Mouse (Mus musculus) olfactory bulb, adult 2 months (tissue): ENCODE measurements around the gene Sirt3. TPM values are rescaled to one million over a fixed set of nuclear protein-coding genes. Genes with fewer than 3 reads are reported as not detected.
A peak's percentile ranks its signal among the peaks of the same experiment; 100 is the strongest.

Experiments used
- H3K27ac ChIP-seq: fragments of 200-500 bp; 2 replicates; pipeline ENCODE4 v1.5.1; 2012; ENCODE audit warnings: low read depth, low read length; ENCODE audit not compliant: insufficient read depth
- H3K4me1 ChIP-seq: fragments of 200-500 bp; 2 replicates; pipeline ENCODE4 v1.6.1; 2012; ENCODE audit warnings: low read length; ENCODE audit not compliant: control insufficient read depth, insufficient read depth
- H3K4me3 ChIP-seq: fragments of 200-500 bp; 2 replicates; pipeline ENCODE4 v1.5.1; 2012; ENCODE audit warnings: mild to moderate bottlenecking, low read depth, low read length, moderate library complexity; ENCODE audit not compliant: insufficient read depth
- CTCF ChIP-seq: fragments of 200-500 bp; IDR thresholded peaks from 2 replicates; pipeline ENCODE4 v1.5.1; 2012; ENCODE audit warnings: low read depth, mild to moderate bottlenecking, low read length, moderate library complexity; ENCODE audit not compliant: insufficient read depth
- POLR2A ChIP-seq: fragments of 200-500 bp; IDR thresholded peaks from 2 replicates; pipeline ENCODE4 v1.6.1; 2012; ENCODE audit warnings: mild to moderate bottlenecking, low read depth, low read length, moderate library complexity; ENCODE audit not compliant: insufficient read depth
- WGBS: fragments of 180-500 bp; shearing (Covaris S2); methylation state at CpG from one replicate; pipeline ENCODE4 v1.1.7; 2018; 5-methylcytosine and 5-hydroxymethylcytosine counted together
- polyA plus RNA-seq: library from polyadenylated mRNA; stranded (reverse); fragments of >200 nt; gene quantifications from 2 replicates; pipeline ENCODE4 v1.2.4, GENCODE M21; 2012; ENCODE audit warnings: low replicate concordance; ENCODE audit not compliant: missing spikeins, insufficient read depth, insufficient read length

Gene Sirt3
- polyA plus RNA-seq, 1 experiment: not detected

DNA sequence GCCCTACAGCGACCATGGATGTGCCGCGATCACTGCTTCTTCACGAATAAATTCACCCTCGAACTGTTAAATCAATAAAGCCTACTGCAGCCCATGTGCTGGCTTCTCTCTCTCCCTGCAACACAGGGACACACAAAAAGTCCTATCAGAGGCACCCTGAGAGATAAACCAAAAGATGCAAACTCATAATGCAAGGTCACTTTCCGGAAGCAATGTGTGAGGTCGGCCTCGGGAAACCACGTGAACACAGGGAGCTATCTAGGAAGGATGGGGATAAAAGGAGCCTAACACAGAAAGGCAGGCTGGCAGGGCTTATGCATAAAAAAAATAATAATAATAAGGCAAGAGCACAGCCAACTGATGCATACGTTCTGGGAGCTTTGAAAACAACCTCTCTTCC is 35.4 kb downstream of the Sirt3 start:
- 83% methylated on average over 10 of the region's 10 CpGs for WGBS
- no peak overlapping the region for H3K4me3 ChIP-seq
- no peaks in the 10 kb centered on the region; the same call in 1 of the 2 replicates for H3K4me1 ChIP-seq
- TF ChIP-seq CTCF: no peak
- TF ChIP-seq POLR2A: no peak
- no peak overlapping the region for H3K27ac ChIP-seq

DNA sequence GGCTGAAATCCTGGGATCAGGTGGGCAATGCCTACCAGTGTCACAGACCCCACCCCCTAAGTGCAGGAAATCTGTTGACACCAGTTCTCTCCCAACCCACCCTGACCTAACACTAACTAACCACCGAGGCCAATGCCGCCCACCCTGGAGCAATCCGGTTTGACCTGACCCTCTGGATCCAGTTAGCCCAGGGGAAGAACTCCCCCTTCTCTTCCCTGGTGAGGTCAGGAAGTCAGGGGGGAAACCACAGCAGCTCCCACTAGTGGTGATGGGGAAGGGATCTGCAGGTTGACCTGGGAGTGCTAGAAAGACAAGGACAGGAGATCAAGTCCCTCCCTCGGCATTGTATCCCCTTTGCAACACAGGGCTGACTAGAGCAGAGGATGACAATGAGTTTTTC is 36.4 kb downstream of the Sirt3 start:
- 70% methylated on average over 4 of the region's 4 CpGs for WGBS
- TF ChIP-seq CTCF: no peak
- no peak for TF ChIP-seq POLR2A
- Histone ChIP-seq H3K4me1 (no peaks in the 10 kb centered on the region; the same call in 1 of the 2 replicates), H3K27ac (no peak overlapping the region), H3K4me3 (no peak overlapping the region)

DNA sequence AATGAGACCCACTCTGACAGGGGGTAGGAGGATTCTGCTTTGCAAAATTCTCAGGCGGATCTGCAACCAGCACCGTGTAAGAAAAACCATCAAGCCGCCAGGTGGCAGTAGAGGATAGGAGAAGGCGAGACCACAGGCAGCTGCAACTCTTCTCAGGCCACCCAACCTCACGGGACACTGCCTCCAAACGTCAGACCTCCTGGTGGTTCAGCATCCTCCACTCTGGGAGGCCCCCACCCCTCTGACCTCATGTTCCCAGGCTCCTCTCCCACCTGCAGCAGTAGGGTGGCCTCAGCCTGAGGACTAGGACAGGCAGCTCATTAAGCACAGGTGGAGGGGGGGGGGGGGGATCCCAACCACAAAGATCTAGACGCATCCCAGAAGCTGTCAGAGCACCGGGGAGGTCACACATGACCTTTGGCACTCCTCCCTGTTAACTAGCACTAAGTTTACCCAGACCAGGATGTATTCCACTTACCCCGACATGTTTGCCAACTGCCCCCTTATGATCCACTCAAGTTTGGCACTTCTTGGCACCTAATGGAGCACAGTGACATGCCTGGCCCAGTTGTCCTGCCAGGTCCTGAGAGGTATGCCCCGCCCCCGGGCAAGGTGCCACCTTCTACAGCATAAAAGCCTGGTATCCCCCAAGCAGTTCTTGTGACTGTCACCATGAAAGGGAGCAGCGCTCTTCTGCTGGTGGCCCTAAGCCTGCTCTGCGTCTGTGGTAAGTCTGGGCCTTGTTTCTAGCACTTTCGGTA is 37.0 kb downstream of the Sirt3 start, which contains the start of gene Scgb1c1:
Scgb1c1 (plus strand) TSS at position 643 of the 761 bp plus-strand sequence.
- WGBS: 26% methylated on average over 14 of the region's 14 CpGs
- Histone ChIP-seq H3K27ac (no peak within 1 kb of the TSS), H3K4me3 (no peak within 1 kb of the TSS), H3K4me1 (no peaks in the 10 kb centered on the region; the same call in 1 of the 2 replicates)
- peak; percentile 80 for TF ChIP-seq CTCF
- TF ChIP-seq POLR2A: no peak

DNA sequence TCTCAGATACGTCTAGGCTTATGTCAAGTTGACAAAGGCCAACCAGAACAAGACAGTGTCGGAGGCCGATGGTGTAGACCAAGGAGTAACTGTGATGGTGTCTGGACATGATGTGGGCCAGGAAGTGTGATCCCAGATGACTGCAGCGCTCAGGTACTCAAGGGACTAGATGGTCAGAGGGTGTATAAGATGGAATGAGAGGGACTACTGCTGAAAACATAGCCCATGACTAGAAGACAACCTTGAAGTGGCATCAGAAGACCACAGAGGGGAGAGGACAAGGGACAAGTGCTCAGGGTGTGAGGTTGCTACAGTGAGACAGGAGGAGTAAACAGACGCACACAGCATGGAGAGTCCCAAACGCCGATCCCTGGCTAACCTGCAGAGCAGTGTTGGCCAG is 38.3 kb downstream of the Sirt3 start:
- WGBS: 79% methylated on average over 7 of the region's 7 CpGs
- no peaks in the 10 kb centered on the region; the same call in 1 of the 2 replicates for H3K4me1 ChIP-seq
- no peak overlapping the region for H3K4me3 ChIP-seq
- H3K27ac ChIP-seq: no peak overlapping the region
- no peak for TF ChIP-seq CTCF
- TF ChIP-seq POLR2A: no peak

DNA sequence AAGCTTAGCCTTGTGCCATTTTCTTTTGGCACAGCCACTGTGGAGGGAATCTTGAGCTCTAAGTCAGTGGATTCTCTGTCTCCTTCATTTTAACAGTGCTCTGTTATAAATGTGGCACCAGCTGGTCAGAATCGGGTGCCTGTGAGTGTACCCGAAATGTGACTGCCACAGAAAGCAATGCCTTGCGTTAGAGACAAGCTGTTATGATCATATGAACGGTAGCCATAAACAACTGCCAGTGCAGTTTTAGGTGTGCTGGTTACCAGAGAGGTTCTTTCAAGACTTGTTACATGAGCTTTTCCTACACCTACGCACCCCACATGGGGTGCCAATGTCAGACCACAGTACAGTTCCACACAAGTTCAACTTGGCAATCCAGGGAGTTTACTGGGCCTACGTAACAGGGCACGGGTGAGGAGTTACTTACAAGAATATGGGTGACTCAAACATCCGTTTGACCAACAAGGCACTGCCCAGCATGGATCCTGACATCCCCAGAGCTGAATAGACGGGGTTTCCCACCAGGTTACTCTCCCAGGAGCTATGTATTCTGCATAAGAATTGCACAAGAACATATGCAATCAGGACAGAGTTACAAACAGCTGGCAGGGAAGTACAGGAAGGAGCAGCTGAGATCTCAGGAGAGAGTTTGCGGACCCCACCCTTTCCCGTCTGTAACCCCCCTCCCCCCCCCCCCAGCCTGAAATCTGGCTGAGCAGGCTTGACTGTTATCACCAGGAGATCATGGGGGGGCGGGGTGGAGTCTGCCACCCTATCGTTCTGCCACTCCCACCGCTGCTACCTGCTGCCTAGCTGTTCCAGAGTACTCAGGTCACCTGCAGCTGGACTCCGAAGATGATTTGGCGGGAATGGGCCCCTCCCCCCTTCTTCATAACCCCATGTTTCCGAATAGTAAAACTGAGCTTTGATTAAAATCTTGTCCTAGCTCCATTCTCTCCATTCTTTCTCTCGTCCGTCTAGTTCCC is 41.1 kb downstream of the Sirt3 start:
- H3K27ac ChIP-seq: no peak overlapping the region
- 49% methylated on average over 19 of the region's 19 CpGs for WGBS
- no peaks in the 10 kb centered on the region; the same call in 1 of the 2 replicates for H3K4me1 ChIP-seq
- no peak for TF ChIP-seq CTCF
- no peak overlapping the region for H3K4me3 ChIP-seq

DNA sequence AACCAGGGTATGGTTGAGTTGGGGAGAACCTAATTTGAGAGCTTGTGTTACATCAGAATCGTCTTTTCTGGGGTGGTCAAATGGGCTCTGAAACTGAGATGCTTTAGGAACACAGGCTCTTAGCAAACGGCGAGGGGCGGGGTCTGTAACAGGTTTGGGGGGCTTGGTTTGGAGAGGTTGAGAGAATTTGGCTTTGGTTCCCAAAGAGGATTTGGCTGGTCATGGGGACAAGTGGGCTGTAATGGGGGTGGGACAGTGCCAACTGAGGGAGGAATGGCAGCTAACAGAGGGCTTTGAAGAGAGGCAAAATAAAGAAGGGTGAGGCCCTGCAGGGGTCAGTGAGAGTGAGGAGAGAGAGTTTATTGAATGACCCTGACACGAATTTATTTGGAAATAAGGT is 42.6 kb downstream of the Sirt3 start:
- 65% methylated on average over 5 of the region's 5 CpGs for WGBS

DNA sequence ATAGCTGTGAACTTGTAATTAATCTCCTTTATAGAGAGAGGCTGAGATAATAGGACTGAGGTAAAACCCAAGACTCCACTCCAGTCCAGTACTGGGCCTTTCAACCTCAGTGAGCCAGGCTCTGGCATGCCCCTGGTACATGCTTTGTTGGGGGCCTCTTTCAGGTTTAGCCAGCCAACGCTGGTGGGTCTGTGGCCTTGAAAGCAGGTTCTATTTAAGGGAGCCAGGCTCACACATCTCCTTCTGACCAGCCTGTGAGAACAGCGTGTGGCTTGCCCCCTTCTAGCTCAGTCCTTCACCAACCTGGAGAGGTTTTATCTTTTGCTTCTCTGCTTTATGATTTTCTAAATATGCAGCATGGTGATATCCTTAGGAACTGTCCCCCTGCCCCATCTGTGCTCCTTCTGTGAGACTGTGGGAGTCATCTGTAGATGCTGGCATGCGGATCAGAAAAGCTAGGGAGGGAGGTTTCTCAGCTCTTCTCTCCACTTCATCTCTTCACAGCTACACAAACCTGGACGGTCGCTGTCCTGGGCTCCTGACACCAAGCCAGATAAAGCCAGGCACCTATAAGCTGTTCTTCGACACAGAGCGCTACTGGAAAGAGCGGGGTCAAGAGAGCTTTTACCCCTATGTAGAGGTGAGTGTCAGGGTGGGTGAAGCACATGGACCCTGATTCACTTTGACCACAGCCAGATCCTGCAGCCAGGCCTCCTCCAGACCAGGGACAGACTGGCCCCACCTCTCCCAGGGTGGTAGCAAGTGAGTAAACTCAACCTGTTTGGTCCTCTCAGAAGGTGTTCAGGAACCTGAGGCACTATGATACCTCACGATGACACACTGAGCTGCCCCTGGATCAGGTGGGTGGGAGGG is 45.6 kb downstream of the Sirt3 start:
- Histone ChIP-seq H3K4me1 (no peaks in the 10 kb centered on the region), H3K4me3 (no peak overlapping the region), H3K27ac (no peak overlapping the region)
- 79% methylated on average over 9 of the region's 9 CpGs for WGBS
- TF ChIP-seq CTCF: no peak
- no peak for TF ChIP-seq POLR2A

More for the DNA sequence above, 42.6 kb downstream of the Sirt3 start:
- no peak overlapping the region for H3K27ac ChIP-seq
- TF ChIP-seq POLR2A (no peak), CTCF (no peak)
- H3K4me1 ChIP-seq: no peaks in the 10 kb centered on the region
- no peak overlapping the region for H3K4me3 ChIP-seq

DNA sequence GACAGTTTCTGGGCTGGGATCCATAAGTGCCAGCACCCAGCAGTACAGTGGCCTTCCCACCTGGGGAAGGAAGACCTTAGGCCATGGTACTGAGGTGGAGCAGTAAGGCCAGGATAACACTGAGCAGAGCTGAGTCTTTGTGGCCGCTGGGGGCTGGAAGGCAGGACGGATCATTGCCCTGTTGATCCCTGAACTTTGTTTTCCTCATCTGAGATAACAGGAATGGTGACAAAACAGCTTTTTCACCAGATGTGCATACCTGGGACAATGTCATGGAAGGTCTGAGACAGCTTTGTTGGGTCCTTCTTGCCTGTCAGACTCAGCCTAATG is 46.4 kb downstream of the Sirt3 start:
- TF ChIP-seq POLR2A: no peak
- no peak for TF ChIP-seq CTCF
- no peak overlapping the region for H3K27ac ChIP-seq
- 78% methylated on average over 2 of the region's 2 CpGs for WGBS
- no peaks in the 10 kb centered on the region for H3K4me1 ChIP-seq
- H3K4me3 ChIP-seq: no peak overlapping the region
